Mouse (Mus musculus) hindbrain, embryonic 11.5 days (tissue): ENCODE data around the gene Smyd1. TPM values are rescaled to one million over a fixed set of nuclear protein-coding genes. Genes with fewer than 3 reads are reported as not detected.

ENCODE experiments used
- ATAC-seq: fragments of 200-750 bp; cut with Nextera tagmentation; 2 replicates; pipeline ENCODE4 v1.8.0; 2017; ENCODE audit warnings: mild to moderate bottlenecking, moderate TSS enrichment, moderate library complexity; ENCODE audit not compliant: low FRiP score
- DNase-seq: peaks from one replicate; pipeline ENCODE4 v3.0.0-alpha.2; 2015; ENCODE audit warnings: low spot score
- H3K27ac ChIP-seq: fragments of 300-500 bp; sonication (generic); 2 replicates; pipeline ENCODE4 v1.5.1; 2014; ENCODE audit warnings: mild to moderate bottlenecking, low read depth, low read length
- H3K27me3 ChIP-seq: fragments of 300-500 bp; sonication (generic); 2 replicates; pipeline ENCODE4 v1.6.1; 2014; ENCODE audit warnings: mild to moderate bottlenecking, low read length, moderate library complexity, mixed read lengths; ENCODE audit not compliant: control insufficient read depth, insufficient read depth
- H3K36me3 ChIP-seq: fragments of 300-500 bp; sonication (generic); 2 replicates; pipeline ENCODE4 v1.6.1; 2014; ENCODE audit warnings: mild to moderate bottlenecking, low read length, moderate library complexity, mixed read lengths; ENCODE audit not compliant: control insufficient read depth, insufficient read depth
- H3K4me1 ChIP-seq: fragments of 300-500 bp; sonication (generic); replicated peaks from 2 replicates; pipeline ENCODE4 v1.6.1; 2014; ENCODE audit warnings: low read length, mixed read lengths; ENCODE audit not compliant: control insufficient read depth, insufficient read depth
- H3K4me2 ChIP-seq: fragments of 300-500 bp; sonication (generic); replicated peaks from 2 replicates; pipeline ENCODE4 v1.6.1; 2014; ENCODE audit warnings: mild to moderate bottlenecking, low read depth, low read length
- H3K4me3 ChIP-seq: fragments of 300-500 bp; sonication (generic); 2 replicates; pipeline ENCODE4 v1.5.1; 2014; ENCODE audit warnings: low read depth, low read length
- H3K9ac ChIP-seq: fragments of 300-500 bp; sonication (generic); 2 replicates; pipeline ENCODE4 v1.6.1; 2014; ENCODE audit warnings: low read depth, low read length
- H3K9me3 ChIP-seq: fragments of 300-500 bp; sonication (generic); 2 replicates; pipeline ENCODE4 v1.6.1; 2016; ENCODE audit warnings: low read length; ENCODE audit not compliant: control insufficient read depth
- WGBS: fragments of 180-500 bp; shearing (Covaris S2); extraction: QIAGEN DNeasy Blood & Tissue Kit; methylation state at CpG from one replicate; pipeline ENCODE4 v1.1.7; 2014; 5-methylcytosine and 5-hydroxymethylcytosine counted together
- polyA plus RNA-seq: library from polyadenylated mRNA; unstranded; fragments of >200 nt; fragmentation: Nextera tagmentation; extraction: Ambion mirVana; gene quantifications from 2 replicates; pipeline ENCODE4 v1.2.1, GENCODE M21; 2014

Smyd1 gene
- 0.76 and 0.88 TPM in 2 replicates for polyA plus RNA-seq

DNA sequence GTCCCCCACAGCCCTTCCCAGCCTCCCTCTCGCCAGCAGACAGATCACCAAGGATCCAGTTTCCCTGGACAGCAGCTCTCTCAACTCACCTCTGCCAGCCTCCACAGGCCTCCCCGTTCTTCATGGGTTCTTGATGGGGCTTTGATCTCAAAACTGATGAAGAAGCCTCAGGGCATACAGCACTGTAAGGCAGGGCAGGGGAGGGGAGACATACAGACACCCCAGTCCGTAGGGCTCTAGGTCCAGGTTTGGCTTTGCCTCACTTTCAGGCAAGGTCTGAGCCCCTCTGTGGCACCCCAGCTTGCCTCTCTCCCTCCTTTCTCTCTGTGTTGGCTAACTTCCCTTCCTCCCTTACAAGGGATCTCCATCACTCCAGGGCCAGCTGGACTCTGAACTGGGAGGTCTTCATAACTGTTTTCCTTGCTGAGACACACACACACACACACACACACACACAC is at the start of gene Smyd1:
Gene Smyd1, minus strand, starts transcription at position 408 of the 458 bp plus-strand sequence.
- Histone ChIP-seq H3K27ac (no peak within 1 kb of the TSS), H3K4me1 (no peaks in the 10 kb centered on the region), H3K27me3 (no peaks in the 10 kb centered on the region), H3K9ac (no peak within 1 kb of the TSS), H3K4me2 (no peak within 1 kb of the TSS), H3K9me3 (no peaks in the 10 kb centered on the region), H3K4me3 (no peak within 1 kb of the TSS), H3K36me3 (no peaks in the 10 kb centered on the region)
- WGBS = 78% methylated on average over 3 of the region's 3 CpGs
- no peak for ATAC-seq
- no peak for DNase-seq

DNA sequence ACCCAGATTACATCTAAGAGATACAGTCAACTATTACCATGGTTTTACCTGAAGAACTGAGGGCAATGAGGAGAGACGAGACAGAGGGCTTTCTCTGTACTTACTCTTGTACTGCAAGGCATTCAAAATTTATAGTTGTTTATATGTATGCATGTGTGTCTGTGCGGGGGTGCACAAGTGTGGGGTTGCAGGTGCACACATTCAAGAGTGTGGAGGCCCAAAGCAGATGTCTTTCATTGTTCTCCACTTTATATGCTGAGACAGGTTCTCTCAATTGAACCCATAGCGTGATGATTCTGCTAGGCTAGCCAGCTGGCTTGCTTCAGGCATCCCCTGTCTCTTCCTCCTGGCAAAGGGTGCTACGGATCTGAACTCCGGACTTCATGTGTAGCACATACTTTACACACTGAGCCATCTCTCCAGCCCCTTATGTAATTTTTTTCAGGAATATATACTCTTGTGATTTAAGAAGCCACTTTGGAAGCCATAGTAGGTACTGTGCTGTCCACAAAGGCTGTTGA is 49.1 kb upstream of the Smyd1 start:
- H3K4me2 ChIP-seq = no peak overlapping the region
- no peaks in the 10 kb centered on the region for H3K4me1 ChIP-seq
- no peak overlapping the region for H3K9ac ChIP-seq
- DNase-seq (no peak), ATAC-seq (no peak)
- H3K27ac ChIP-seq = no peak overlapping the region
- H3K36me3 ChIP-seq = no peaks in the 10 kb centered on the region
- 87% methylated on average over 5 of the region's 5 CpGs for WGBS
- no peaks in the 10 kb centered on the region for H3K9me3 ChIP-seq
- H3K27me3 ChIP-seq = no peaks in the 10 kb centered on the region
- no peak overlapping the region for H3K4me3 ChIP-seq

DNA sequence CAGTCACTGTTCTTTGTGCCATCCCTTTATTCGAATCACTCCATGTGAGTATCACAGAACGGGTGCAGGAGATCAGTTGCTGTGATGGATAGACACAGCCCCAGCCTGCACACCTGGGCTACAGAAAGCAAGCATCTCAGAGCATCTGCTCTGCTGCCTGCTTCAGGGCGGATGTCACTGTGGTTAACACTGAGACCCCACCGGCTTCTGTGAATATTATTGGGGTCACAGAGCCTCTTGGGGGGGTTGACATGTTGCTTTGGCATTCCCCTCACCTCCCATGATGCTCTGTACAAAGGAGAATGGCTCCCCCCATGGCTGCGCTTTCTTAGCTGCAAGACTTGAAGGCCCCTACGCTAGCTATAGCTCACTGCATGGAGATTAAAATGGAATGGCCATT is 47.4 kb upstream of the Smyd1 start:
- H3K9me3 ChIP-seq = no peaks in the 10 kb centered on the region
- H3K9ac ChIP-seq = no peak overlapping the region
- no peak for ATAC-seq
- no peaks in the 10 kb centered on the region for H3K27me3 ChIP-seq
- H3K4me2 ChIP-seq = no peak overlapping the region
- WGBS = 96% methylated on average over 6 of the region's 6 CpGs
- no peaks in the 10 kb centered on the region for H3K4me1 ChIP-seq
- no peak for DNase-seq
- no peaks in the 10 kb centered on the region for H3K36me3 ChIP-seq
- no peak overlapping the region for H3K4me3 ChIP-seq
- H3K27ac ChIP-seq = no peak overlapping the region

DNA sequence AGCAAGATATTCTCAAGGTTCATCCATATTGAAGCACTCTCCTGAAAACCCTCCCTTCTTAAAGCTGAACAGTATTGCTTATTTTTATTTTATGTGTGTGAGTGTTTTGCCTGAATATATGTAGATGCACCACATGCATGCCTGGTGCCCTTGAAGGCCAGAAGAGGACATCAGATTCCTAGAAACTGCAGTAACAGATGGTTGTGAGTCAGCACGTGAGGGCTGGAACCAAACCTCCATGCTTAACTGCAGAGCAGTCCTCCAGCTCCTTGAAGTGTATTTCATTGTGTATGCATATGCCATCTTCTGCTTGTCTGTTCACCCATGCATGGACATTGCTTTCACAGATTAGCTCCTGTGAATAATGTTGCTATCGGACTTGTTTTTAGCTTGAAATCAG is 42.0 kb upstream of the Smyd1 start:
- Histone ChIP-seq H3K4me1 (no peaks in the 10 kb centered on the region), H3K27me3 (no peaks in the 10 kb centered on the region), H3K9me3 (no peaks in the 10 kb centered on the region), H3K27ac (no peak overlapping the region), H3K9ac (no peak overlapping the region), H3K4me3 (no peak overlapping the region), H3K36me3 (no peaks in the 10 kb centered on the region), H3K4me2 (no peak overlapping the region)
- ATAC-seq = no peak
- 74% methylated on average over 2 of the region's 2 CpGs for WGBS
- no peak for DNase-seq

DNA sequence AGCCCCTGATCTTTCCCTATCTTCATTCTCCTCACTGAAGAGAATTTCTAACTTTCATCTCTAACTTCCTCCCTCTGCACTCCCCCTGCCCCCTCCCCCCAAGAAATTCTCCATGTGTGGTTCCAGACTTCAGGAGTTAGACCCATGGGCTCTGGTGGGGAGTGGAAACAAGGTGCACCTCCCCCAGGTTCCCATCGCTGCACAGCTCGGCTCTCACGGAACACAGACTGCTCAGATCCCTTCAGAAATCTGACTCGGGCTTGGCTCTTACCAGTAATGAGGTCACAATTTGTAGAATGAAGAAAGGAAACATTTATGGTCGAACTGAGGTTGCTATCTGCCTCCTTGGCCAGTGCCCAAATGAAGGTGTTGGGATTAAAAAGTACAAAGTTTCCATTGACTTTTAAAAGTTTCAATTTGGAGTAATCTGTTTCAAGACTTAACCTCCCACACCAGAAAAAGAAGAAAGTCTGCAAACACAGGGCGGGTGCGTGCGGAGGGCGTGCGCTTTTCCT is 39.2 kb upstream of the Smyd1 start:
- H3K4me1 ChIP-seq = no peaks in the 10 kb centered on the region
- no peak overlapping the region for H3K4me2 ChIP-seq
- no peak for DNase-seq
- H3K4me3 ChIP-seq = no peak overlapping the region
- WGBS = 89% methylated on average over 10 of the region's 10 CpGs
- no peak overlapping the region for H3K9ac ChIP-seq
- H3K36me3 ChIP-seq = no peaks in the 10 kb centered on the region
- ATAC-seq = no peak
- no peak overlapping the region for H3K27ac ChIP-seq
- no peaks in the 10 kb centered on the region for H3K27me3 ChIP-seq
- no peaks in the 10 kb centered on the region for H3K9me3 ChIP-seq

DNA sequence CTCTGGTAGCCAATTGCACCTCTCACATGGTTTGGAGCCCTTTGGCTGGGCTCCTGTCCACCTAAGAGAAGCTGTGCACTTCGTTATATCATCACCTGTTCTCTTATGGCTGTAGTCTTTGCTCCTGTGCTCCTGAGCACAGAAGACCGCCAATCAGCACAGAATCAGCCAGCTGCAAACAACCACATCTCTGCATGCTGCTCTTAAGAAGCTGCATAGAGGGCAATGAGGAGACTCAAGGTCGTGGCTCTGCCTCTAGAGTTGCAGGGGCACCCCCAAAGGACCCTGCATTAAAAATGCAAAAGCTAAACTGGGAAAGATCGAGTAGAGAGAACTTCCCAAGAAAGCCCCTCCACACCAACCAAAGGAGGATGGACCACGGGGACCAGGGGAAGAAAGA is 38.7 kb upstream of the Smyd1 start:
- no peak overlapping the region for H3K9ac ChIP-seq
- 71% methylated on average over 5 of the region's 5 CpGs for WGBS
- no peaks in the 10 kb centered on the region for H3K36me3 ChIP-seq
- H3K4me3 ChIP-seq = no peak overlapping the region
- H3K27me3 ChIP-seq = no peaks in the 10 kb centered on the region
- H3K27ac ChIP-seq = no peak overlapping the region
- no peak for DNase-seq
- no peak overlapping the region for H3K4me2 ChIP-seq
- no peaks in the 10 kb centered on the region for H3K9me3 ChIP-seq
- no peaks in the 10 kb centered on the region for H3K4me1 ChIP-seq
- no peak for ATAC-seq

DNA sequence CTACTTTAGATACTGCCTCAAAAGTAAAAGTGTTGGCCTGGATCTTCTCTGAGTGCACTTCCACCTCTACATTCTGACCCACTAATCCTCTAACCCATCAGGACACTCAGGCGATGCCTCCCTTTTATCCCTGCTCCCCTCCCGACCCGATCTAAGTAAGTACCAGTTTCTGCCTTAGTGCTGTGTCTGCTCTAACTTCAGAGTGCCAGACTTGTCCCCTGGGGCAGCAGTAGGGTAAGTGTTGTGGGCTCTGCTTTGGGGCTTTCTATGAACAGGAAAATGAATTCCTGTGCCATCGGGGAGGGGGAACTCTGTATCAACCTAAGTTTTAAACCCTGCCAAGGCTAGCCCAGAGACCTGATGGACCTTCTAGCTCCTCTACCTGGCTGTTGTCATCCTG is 38.2 kb upstream of the Smyd1 start:
- no peak for DNase-seq
- ATAC-seq = no peak
- Histone ChIP-seq H3K4me3 (no peak overlapping the region), H3K9me3 (no peaks in the 10 kb centered on the region), H3K4me1 (no peaks in the 10 kb centered on the region), H3K36me3 (no peaks in the 10 kb centered on the region), H3K27me3 (no peaks in the 10 kb centered on the region), H3K4me2 (no peak overlapping the region), H3K27ac (no peak overlapping the region), H3K9ac (no peak overlapping the region)
- WGBS = 88% methylated on average over 4 of the region's 4 CpGs

DNA sequence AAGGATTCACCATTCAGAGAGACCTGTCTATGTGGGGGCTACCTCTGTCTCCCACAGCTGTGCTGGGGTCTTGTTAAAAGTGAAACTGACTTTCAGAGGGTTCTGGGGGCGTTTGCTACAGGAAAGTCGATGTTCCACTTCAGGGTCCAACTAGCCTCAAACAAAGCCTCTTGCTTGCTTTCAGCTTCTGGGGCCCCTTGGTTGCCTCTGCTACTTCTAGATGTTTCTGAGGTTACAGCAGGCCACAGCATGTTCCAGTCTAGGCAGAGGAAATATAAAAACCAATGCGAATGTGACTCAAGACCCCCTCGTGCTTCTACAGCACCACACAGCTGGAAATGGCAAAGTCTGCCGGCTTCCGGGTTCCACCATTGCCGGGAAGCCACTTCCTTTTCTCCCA is 35.5 kb upstream of the Smyd1 start:
- Histone ChIP-seq H3K4me1 (no peaks in the 10 kb centered on the region), H3K9me3 (no peaks in the 10 kb centered on the region), H3K27me3 (no peaks in the 10 kb centered on the region), H3K4me2 (no peak overlapping the region), H3K9ac (no peak overlapping the region), H3K4me3 (no peak overlapping the region), H3K27ac (no peak overlapping the region), H3K36me3 (no peaks in the 10 kb centered on the region)
- ATAC-seq (no peak), DNase-seq (no peak)
- 92% methylated on average over 7 of the region's 7 CpGs for WGBS

DNA sequence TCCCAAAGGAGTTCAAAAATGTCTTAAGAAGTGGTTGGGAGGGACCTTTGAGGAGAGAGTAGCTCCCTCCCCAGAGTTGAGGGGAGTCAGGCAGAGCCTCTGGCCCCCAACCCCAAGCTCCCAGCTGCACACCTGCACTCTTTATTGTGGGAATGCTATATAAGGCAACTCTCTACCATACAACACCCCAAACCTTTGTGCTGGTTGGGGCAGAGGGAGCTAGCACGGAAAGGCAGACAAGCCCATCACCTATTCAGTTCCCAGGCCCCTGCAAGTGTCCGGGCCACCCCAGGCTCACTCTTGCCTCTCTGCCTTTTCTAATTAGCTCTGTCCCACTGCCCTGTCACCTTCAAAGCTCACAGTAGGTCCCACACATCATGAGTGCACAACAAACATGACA is 31.7 kb upstream of the Smyd1 start:
- no peaks in the 10 kb centered on the region for H3K4me1 ChIP-seq
- H3K4me3 ChIP-seq = no peak overlapping the region
- no peak overlapping the region for H3K9ac ChIP-seq
- H3K4me2 ChIP-seq = no peak overlapping the region
- H3K9me3 ChIP-seq = no peaks in the 10 kb centered on the region
- DNase-seq = no peak
- WGBS = 100% methylated on average over 2 of the region's 2 CpGs
- no peaks in the 10 kb centered on the region for H3K27me3 ChIP-seq
- no peaks in the 10 kb centered on the region for H3K36me3 ChIP-seq
- ATAC-seq = no peak
- H3K27ac ChIP-seq = no peak overlapping the region
